Mouse (Mus musculus): Measurements from ENCODE around the gene Iqgap3.

DNA sequence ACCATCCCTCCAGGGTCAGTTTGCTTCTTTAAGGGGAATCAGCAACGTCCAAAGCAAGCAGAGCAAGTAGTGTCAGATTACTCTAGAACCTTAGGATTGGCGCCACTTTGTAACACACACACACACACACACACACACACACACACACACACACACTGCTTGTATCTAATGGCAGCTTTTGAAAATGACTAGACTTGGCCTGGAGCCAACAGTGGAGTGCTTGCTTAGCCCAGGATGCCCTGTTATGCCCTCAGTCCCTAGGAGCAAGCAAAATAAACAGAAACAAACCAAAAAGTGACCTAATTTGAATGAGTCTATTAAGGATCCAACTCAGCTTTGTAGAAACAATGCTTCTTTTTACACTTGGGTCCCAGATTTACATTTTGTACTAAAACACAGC, 13.4 kb upstream of the Iqgap3 start:
- TF ChIP-seq GATA1 (IDR thresholded peaks at IDR 0.05; ENCODE audit: borderline replicate concordance, low read length) (no peak), FLI1 (IDR thresholded peaks at IDR 0.05; ENCODE audit: low read length) (no peak)
